ENCODE assay signal across 16 mouse cellular contexts in genomic region chr4:91238739-91239485, GRCm38 (mm10).
DNase-seq lines count a peak whose midpoint lies in the region; ATAC-seq and TF ChIP-seq lines count a peak whose summit lies in the region.
"Had no signal": no experiment of that assay in that cellular context is flagged by ENCODE, and none has a peak within 500 bp of the region (broad histone marks: within the 10 kb centered on the region; RNA-seq: fewer than 3 reads in every experiment).

No protein-coding gene starts in this region.

- peak; percentile 44; the same call in 1 of the 2 replicates for ATAC-seq in forebrain, embryonic 14.5 days
- ATAC-seq in forebrain, postnatal 0 days, result no peak
- ATAC-seq: intestine, embryonic 15.5 days; liver, postnatal 0 days had no signal

- TF ChIP-seq CTCF in forebrain, postnatal 0 days (IDR thresholded peaks at IDR 0.05; ENCODE audit: low read depth), result no peak

- H3K4me3 ChIP-seq in forebrain, embryonic 14.5 days (ENCODE audit: low read depth, low read length), result no peak overlapping the region
- H3K4me3 ChIP-seq in forebrain, postnatal 0 days (ENCODE audit: low read depth, low read length), result no peak overlapping the region
- H3K4me3 ChIP-seq: embryonic facial prominence, embryonic 12.5 days; gastrocnemius, adult 2 months; intestine, embryonic 15.5 days; midbrain, embryonic 12.5 days had no signal

- H3K27me3 ChIP-seq in forebrain, embryonic 14.5 days (replicated peaks; ENCODE audit: control insufficient read depth, insufficient read depth, low read length), result no peaks in the 10 kb centered on the region
- H3K27me3 ChIP-seq in forebrain, postnatal 0 days (ENCODE audit: insufficient read depth, low read length), result no peaks in the 10 kb centered on the region
- H3K27me3 ChIP-seq: embryonic facial prominence, embryonic 12.5 days; intestine, embryonic 15.5 days; midbrain, embryonic 12.5 days had no signal

- H3K36me3 ChIP-seq in forebrain, embryonic 14.5 days (ENCODE audit: control insufficient read depth, insufficient read depth, low read length), result no peaks in the 10 kb centered on the region; the same call in 1 of the 2 replicates
- no peaks in the 10 kb centered on the region for H3K36me3 ChIP-seq in forebrain, postnatal 0 days (ENCODE audit: insufficient read depth)
- H3K36me3 ChIP-seq: embryonic facial prominence, embryonic 12.5 days; intestine, embryonic 15.5 days had no signal

- H3K9ac ChIP-seq in forebrain, embryonic 14.5 days (ENCODE audit: low read length), result no peak overlapping the region
- H3K9ac ChIP-seq in forebrain, postnatal 0 days, result no peak overlapping the region
- H3K9ac ChIP-seq: embryonic facial prominence, embryonic 12.5 days; intestine, embryonic 15.5 days; liver, postnatal 0 days; midbrain, embryonic 12.5 days had no signal

- peaks cover 4% of the 10 kb centered on the region; the same call in 1 of the 2 replicates for H3K4me1 ChIP-seq in forebrain, embryonic 14.5 days (ENCODE audit: control insufficient read depth, insufficient read depth, low read length)
- 0 out of 2 replicates have a peak, but pooled peaks cover 4% of the 10 kb centered on the region for H3K4me1 ChIP-seq in forebrain, postnatal 0 days (ENCODE audit: insufficient read depth)
- H3K4me1 ChIP-seq: intestine, embryonic 15.5 days had no signal

- no peak overlapping the region for H3K4me2 ChIP-seq in forebrain, embryonic 14.5 days (ENCODE audit: low read length)
- no peak overlapping the region for H3K4me2 ChIP-seq in forebrain, postnatal 0 days (ENCODE audit: low read depth)
- H3K4me2 ChIP-seq: embryonic facial prominence, embryonic 12.5 days; intestine, embryonic 15.5 days; midbrain, embryonic 12.5 days had no signal

- no peak overlapping the region for H3K27ac ChIP-seq in forebrain, embryonic 14.5 days (ENCODE audit: low read depth, low read length)
- H3K27ac ChIP-seq in forebrain, postnatal 0 days (ENCODE audit: low read depth, low read length), result no peak overlapping the region
- H3K27ac ChIP-seq: embryonic facial prominence, embryonic 12.5 days; gastrocnemius, adult 2 months; intestine, embryonic 15.5 days; kidney, postnatal 0 days; midbrain, embryonic 12.5 days had no signal

- H3K9me3 ChIP-seq in forebrain, embryonic 14.5 days (replicated peaks; ENCODE audit: control insufficient read depth, low read length), result no peaks in the 10 kb centered on the region
- no peaks in the 10 kb centered on the region for H3K9me3 ChIP-seq in forebrain, postnatal 0 days (ENCODE audit: low read length)
- H3K9me3 ChIP-seq: embryonic facial prominence, embryonic 12.5 days; intestine, embryonic 15.5 days; midbrain, embryonic 12.5 days had no signal

- 74% methylated on average over 6 of the region's 6 CpGs for WGBS in forebrain, embryonic 14.5 days
- WGBS in forebrain, postnatal 0 days, result 70% methylated on average over 6 of the region's 6 CpGs

- peak; percentile 32 for DNase-seq in forebrain, embryonic 14.5 days (ENCODE audit: low spot score)
- no peak for DNase-seq in forebrain, postnatal 0 days
- DNase-seq in adipocyte (ENCODE audit: low spot score), result peak; percentile 8
- peak; percentile 87 for DNase-seq in cerebellum, adult 11 months
- DNase-seq in cerebellum, postnatal 25 days, result peak; percentile 92 to 94
- DNase-seq in T-cell, adult 2 months (ENCODE audit: low spot score), result no peak
- no peak for DNase-seq in gastrocnemius, postnatal 10 days
- DNase-seq: gastrocnemius, adult 2 months; heart, postnatal 10 days; liver, postnatal 0 days; lung, postnatal 36 days; right cerebral cortex, postnatal 14 days had no signal

Comparison
In these comparisons a context has a peak if more than half of its experiments do, and no peak if none do; other contexts are left out.
1. DNase-seq: peak in forebrain, embryonic 14.5 days (single experiment), adipocyte (single experiment), cerebellum, adult 11 months (single experiment) and cerebellum, postnatal 25 days (2 of 2); none in forebrain, postnatal 0 days (single experiment), T-cell, adult 2 months (single experiment) and gastrocnemius, postnatal 10 days (single experiment).